Mouse (Mus musculus) spleen, adult 10 weeks (tissue): Measurements from ENCODE around the gene Usp1. TPM values are rescaled to one million over a fixed set of nuclear protein-coding genes. Genes with fewer than 3 reads are reported as not detected.

Experiments used
- polyA plus RNA-seq: library from polyadenylated mRNA; stranded (reverse); fragments of 350-450 nt; fragmentation: Illumina TruSeq; extraction: RNeasy Lipid Tissue Mini Kit (QIAGEN cat#74804); gene quantifications from one replicate; pipeline ENCODE4 v1.2.3, GENCODE M21; 2015; ENCODE audit warnings: low replicate concordance; ENCODE audit not compliant: insufficient read depth

The Usp1 gene
- polyA plus RNA-seq: 77.5 TPM

DNA sequence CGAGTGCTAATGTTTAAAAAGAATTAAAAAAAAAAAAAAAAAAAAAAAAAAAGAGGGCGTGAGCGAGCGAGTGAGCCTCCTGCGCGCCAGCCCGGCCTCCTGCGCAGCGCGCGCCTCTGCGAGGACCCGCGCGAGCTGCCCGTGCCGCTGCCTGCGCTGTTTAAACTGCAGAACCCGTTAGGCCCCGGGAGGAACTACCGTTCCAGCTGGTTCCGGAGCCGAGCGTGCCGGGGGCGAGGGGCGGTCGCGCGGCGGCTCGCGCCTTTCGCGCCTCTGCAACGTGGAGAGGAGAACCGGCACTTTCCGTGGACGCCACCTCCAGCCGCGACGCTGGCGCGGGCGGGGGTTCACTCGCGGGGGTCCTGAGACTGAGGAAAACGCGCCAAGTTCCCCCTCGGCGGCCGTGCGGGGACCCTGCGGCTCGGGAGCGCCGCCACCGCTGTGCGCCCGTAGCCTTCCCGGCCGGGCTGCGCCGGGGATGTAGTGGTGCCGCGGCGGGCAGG, at the start of gene Usp1:
Usp1 (plus strand) TSS at position 243 of the 503 bp plus-strand sequence.

Other genes starting within 250 kb of the Usp1 start
- not detected for gene L1td1, start 197.1 kb upstream of the Usp1 start, polyA plus RNA-seq
- 0.25 TPM for gene Kank4, start 106.3 kb upstream of the Usp1 start, polyA plus RNA-seq
- not detected for gene I0C0044D17Rik, start 100.0 kb upstream of the Usp1 start, polyA plus RNA-seq
- 1.6 TPM for gene Angptl3, start 107.1 kb downstream of the Usp1 start, polyA plus RNA-seq
- gene Dock7, start 197.1 kb downstream of the Usp1 start, polyA plus RNA-seq: 31.7 TPM